Mouse (Mus musculus) cortical plate, adult 2 months (tissue): ENCODE data around the gene Blmh.

Source experiments
- CTCF ChIP-seq: fragments of 200-500 bp; IDR thresholded peaks from 2 replicates; pipeline ENCODE4 v1.5.1; 2011; ENCODE audit warnings: mild to moderate bottlenecking, control low read depth, low read length; ENCODE audit not compliant: insufficient read depth; ENCODE audit errors: extremely low read depth
- POLR2A ChIP-seq: fragments of 200-500 bp; IDR thresholded peaks from 2 replicates; pipeline ENCODE4 v1.6.1; 2011; ENCODE audit warnings: mild to moderate bottlenecking, low read length, control low read depth; ENCODE audit not compliant: insufficient read depth; ENCODE audit errors: extremely low read depth

DNA sequence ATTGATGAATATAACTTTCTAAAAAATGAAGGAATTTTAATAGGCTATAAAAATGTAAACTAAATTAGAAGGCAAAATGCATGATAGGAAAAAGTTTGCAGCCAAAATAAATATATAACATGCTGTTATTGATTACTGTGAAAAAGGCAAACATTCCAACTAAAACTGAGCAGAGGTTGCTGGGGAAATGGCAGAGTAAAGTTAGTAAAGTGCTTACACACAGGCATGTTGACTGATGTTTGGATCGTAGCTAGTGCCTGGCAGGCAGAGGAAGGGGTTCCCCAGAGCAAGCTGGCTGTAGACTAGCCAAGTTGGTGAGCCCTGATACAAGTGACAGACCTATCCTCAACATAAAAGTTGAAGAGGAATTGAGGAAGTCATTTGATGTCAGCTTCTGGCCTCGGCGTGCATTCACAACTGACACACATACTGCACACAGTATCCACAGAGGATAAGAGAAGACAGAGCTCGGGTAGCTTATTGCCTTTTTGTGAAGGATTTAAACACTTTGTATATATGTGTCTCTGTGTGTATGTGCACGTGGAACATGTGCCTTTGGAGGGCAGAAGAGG lies 57.0 kb downstream of the Blmh start:
- TF ChIP-seq POLR2A: no peak
- no peak for TF ChIP-seq CTCF
